Mouse (Mus musculus) stomach, embryonic 16.5 days (tissue): Measurements from ENCODE around the gene 1700001K19Rik. TPM values are rescaled to one million over a fixed set of nuclear protein-coding genes. Genes with fewer than 3 reads are reported as not detected.
A peak's percentile ranks its signal among the peaks of the same experiment; 100 is the strongest.

Experiments
- ATAC-seq: fragments of 200-750 bp; cut with Nextera tagmentation; 2 replicates; pipeline ENCODE4 v1.8.0; 2017; ENCODE audit warnings: moderate number of reproducible peaks, moderate TSS enrichment; ENCODE audit not compliant: insufficient read depth, low FRiP score
- H3K27ac ChIP-seq: fragments of 300-500 bp; sonication (generic); 2 replicates; pipeline ENCODE4 v1.5.1; 2014; ENCODE audit warnings: low read length
- H3K27me3 ChIP-seq: fragments of 300-500 bp; sonication (generic); 2 replicates; pipeline ENCODE4 v1.6.1; 2014; ENCODE audit warnings: low read length, control low read depth, mixed read lengths; ENCODE audit not compliant: control insufficient read depth, insufficient read depth
- H3K36me3 ChIP-seq: fragments of 300-500 bp; sonication (generic); 2 replicates; pipeline ENCODE4 v1.6.1; 2014; ENCODE audit warnings: low read length; ENCODE audit not compliant: control insufficient read depth, insufficient read depth
- H3K4me1 ChIP-seq: fragments of 300-500 bp; sonication (generic); 2 replicates; pipeline ENCODE4 v1.6.1; 2014; ENCODE audit warnings: low read length, control low read depth, mixed read lengths; ENCODE audit not compliant: control insufficient read depth, insufficient read depth
- H3K4me2 ChIP-seq: fragments of 300-500 bp; sonication (generic); 2 replicates; pipeline ENCODE4 v1.6.1; 2014; ENCODE audit warnings: low read depth, low read length, mixed read lengths
- H3K4me3 ChIP-seq: fragments of 300-500 bp; sonication (generic); replicated peaks from 2 replicates; pipeline ENCODE4 v1.5.1; 2014; ENCODE audit warnings: mild to moderate bottlenecking, low read length
- H3K9ac ChIP-seq: fragments of 300-500 bp; sonication (generic); 2 replicates; pipeline ENCODE4 v1.6.1; 2014; ENCODE audit warnings: low read length
- H3K9me3 ChIP-seq: fragments of 300-500 bp; sonication (generic); replicated peaks from 2 replicates; pipeline ENCODE4 v1.6.1; 2016; ENCODE audit warnings: low read length, control low read depth; ENCODE audit not compliant: control insufficient read depth
- WGBS: fragments of 180-500 bp; shearing (Covaris S2); extraction: QIAGEN DNeasy Blood & Tissue Kit; methylation state at CpG from one replicate; pipeline ENCODE4 v1.1.7; 2014; 5-methylcytosine and 5-hydroxymethylcytosine counted together
- polyA plus RNA-seq: library from polyadenylated mRNA; unstranded; fragments of >200 nt; fragmentation: Nextera tagmentation; extraction: Ambion mirVana; gene quantifications from 2 replicates; pipeline ENCODE4 v1.2.1, GENCODE M21; 2015

1700001K19Rik gene
- polyA plus RNA-seq, 1 experiment from 2014 or later: not detected

- Histone ChIP-seq H3K4me2 (peak overlapping the region; percentile 22; the same call in 1 of the 2 replicates), H3K9me3 (no peaks in the 10 kb centered on the region), H3K36me3 (peaks cover 13% of the 10 kb centered on the region; the same call in 1 of the 2 replicates), H3K9ac (no peak overlapping the region; the same call in 1 of the 2 replicates), H3K27me3 (no peaks in the 10 kb centered on the region), H3K4me1 (peaks cover 9% of the 10 kb centered on the region), H3K27ac (peak overlapping the region; percentile 83), H3K4me3 (no peak overlapping the region)
- ATAC-seq: peak; percentile 93
- WGBS: 49% methylated on average over 12 of the region's 12 CpGs
Measured at GRCm38 (mm10) chr12:110687894-110688734, 5.7 kb upstream of the 1700001K19Rik start.

DNA sequence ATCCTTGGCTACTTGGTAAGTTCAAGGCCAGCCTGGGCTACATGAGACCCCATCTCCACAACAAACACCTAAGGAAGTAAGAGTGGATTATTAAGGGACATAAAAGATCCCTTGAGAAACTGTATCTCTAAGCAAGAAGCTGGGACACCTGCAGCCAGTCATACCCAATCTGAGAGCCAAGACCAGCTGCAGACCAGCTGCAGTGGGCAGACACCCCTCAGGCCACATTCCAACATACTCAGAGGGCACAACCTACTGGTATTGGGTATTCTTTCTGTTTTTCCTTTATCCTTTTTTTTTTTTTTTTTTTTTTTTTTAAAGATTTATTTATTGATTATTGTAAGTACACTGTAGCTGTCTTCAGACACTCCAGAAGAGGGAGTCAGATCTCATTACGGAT, 1.2 kb upstream of the 1700001K19Rik start:
- Histone ChIP-seq H3K4me2 (no peak overlapping the region), H3K27me3 (no peaks in the 10 kb centered on the region), H3K36me3 (no peaks in the 10 kb centered on the region), H3K27ac (no peak overlapping the region), H3K9me3 (no peaks in the 10 kb centered on the region), H3K4me3 (no peak overlapping the region), H3K9ac (no peak overlapping the region), H3K4me1 (peaks cover 12% of the 10 kb centered on the region)
- ATAC-seq: no peak
- WGBS: no CpG with 5 or more reads among the region's 1 CpGs

DNA sequence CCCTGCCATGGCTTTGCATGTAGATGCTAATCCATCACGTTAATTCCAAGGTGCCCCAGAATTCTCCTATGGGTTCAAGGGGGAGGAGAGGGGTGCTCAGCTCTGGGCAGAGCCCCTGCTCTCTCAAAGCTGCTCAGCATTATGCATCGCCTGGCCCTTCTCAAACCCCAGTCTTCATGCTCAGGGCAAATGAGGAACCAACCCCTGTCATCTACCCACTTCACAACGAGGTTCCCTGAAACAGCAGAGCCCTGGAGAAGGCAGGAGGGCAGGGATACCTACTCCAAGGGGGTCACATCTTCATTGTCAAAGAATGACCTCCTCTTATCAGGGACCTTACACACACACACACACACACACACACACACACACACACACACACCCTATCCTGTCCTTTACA, 541 bp downstream of the 1700001K19Rik start:
- Histone ChIP-seq H3K4me3 (no peak overlapping the region), H3K4me1 (peaks cover 4% of the 10 kb centered on the region), H3K27ac (no peak overlapping the region), H3K4me2 (no peak overlapping the region), H3K27me3 (no peaks in the 10 kb centered on the region), H3K36me3 (no peaks in the 10 kb centered on the region), H3K9me3 (no peaks in the 10 kb centered on the region), H3K9ac (no peak overlapping the region)
- ATAC-seq: no peak
- 66% methylated on average over 3 of the region's 3 CpGs for WGBS

DNA sequence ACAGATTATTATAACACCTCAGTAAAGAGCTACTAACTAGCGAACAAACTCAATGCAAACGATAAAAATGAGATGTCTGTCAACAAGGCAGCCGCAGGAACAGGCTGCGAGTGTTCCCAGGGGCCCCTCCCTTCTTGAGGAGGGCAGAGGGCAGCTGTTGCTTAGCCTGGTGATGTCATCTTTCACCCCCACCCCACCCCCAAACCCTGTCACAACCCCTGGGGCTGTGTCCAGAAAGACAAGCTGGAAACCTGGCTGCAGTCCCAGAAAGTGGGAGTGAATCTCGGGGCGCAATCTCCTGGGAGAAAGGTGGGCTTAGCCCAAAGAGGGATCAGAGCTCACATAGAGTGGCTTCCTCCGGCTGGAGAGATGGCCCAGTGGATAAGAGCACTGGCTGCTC, 1.2 kb downstream of the 1700001K19Rik start:
- H3K36me3 ChIP-seq: no peaks in the 10 kb centered on the region
- H3K9me3 ChIP-seq: no peaks in the 10 kb centered on the region
- no peak overlapping the region for H3K4me3 ChIP-seq
- no peaks in the 10 kb centered on the region for H3K27me3 ChIP-seq
- no peak overlapping the region for H3K9ac ChIP-seq
- H3K4me1 ChIP-seq: peaks cover 4% of the 10 kb centered on the region
- H3K4me2 ChIP-seq: no peak overlapping the region
- H3K27ac ChIP-seq: no peak overlapping the region
- WGBS: 27% methylated on average over 7 of the region's 7 CpGs
- ATAC-seq: peak; percentile 57

- ATAC-seq: no peak
- no peak overlapping the region for H3K27ac ChIP-seq
- H3K4me3 ChIP-seq: no peak overlapping the region
- peaks cover 3% of the 10 kb centered on the region; the same call in 1 of the 2 replicates for H3K36me3 ChIP-seq
- no peaks in the 10 kb centered on the region for H3K4me1 ChIP-seq
- no peaks in the 10 kb centered on the region for H3K27me3 ChIP-seq
- 53% methylated on average over 5 of the region's 5 CpGs for WGBS
- H3K9ac ChIP-seq: no peak overlapping the region
- H3K4me2 ChIP-seq: no peak overlapping the region
- no peaks in the 10 kb centered on the region for H3K9me3 ChIP-seq
Measured at GRCm38 (mm10) chr12:110674243-110674642, 8.2 kb downstream of the 1700001K19Rik start.

- H3K4me3 ChIP-seq: no peak overlapping the region
- no peak overlapping the region for H3K4me2 ChIP-seq
- H3K4me1 ChIP-seq: no peaks in the 10 kb centered on the region
- H3K36me3 ChIP-seq: peaks cover 34% of the 10 kb centered on the region
- H3K9me3 ChIP-seq: no peaks in the 10 kb centered on the region
- peak; percentile 23; the same call in 1 of the 2 replicates for ATAC-seq
- H3K9ac ChIP-seq: no peak overlapping the region
- H3K27ac ChIP-seq: no peak overlapping the region
- no peaks in the 10 kb centered on the region for H3K27me3 ChIP-seq
- WGBS: 87% methylated on average over 13 of the region's 13 CpGs
Measured at GRCm38 (mm10) chr12:110667466-110668077, 14.8 kb downstream of the 1700001K19Rik start.

DNA sequence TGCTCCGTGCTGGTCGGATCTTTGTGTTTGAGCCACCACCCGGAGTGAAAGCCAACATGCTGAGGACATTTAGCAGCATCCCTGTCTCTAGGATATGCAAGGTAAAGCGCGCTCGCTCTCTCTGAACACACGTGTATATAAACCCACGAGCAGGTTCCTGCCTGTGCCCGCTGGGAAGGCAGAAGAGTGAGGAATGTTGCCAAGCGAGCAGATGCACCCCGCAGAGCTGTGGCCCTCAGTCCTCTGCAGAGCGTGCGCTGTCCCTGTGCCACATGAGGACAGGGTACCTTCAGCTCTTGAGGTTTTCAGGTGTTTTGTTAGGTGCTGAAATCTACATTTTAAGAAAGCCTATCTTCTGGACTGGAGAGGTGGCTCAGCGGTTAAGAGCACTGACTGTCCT, 20.7 kb downstream of the 1700001K19Rik start:
- no peaks in the 10 kb centered on the region for H3K27me3 ChIP-seq
- H3K4me3 ChIP-seq: no peak overlapping the region
- no peaks in the 10 kb centered on the region for H3K9me3 ChIP-seq
- no peaks in the 10 kb centered on the region for H3K4me1 ChIP-seq
- no peak for ATAC-seq
- H3K36me3 ChIP-seq: peaks cover 67% of the 10 kb centered on the region
- no peak overlapping the region for H3K4me2 ChIP-seq
- no peak overlapping the region for H3K9ac ChIP-seq
- 93% methylated on average over 14 of the region's 14 CpGs for WGBS
- H3K27ac ChIP-seq: no peak overlapping the region

GRCm38 (mm10) chr12:110651464-110651863, 31.0 kb downstream of the 1700001K19Rik start:
- Histone ChIP-seq H3K4me3 (no peak overlapping the region), H3K4me1 (no peaks in the 10 kb centered on the region), H3K27me3 (no peaks in the 10 kb centered on the region), H3K9ac (no peak overlapping the region), H3K4me2 (no peak overlapping the region), H3K36me3 (peaks cover 76% of the 10 kb centered on the region), H3K27ac (no peak overlapping the region), H3K9me3 (no peaks in the 10 kb centered on the region)
- no peak for ATAC-seq
- 95% methylated on average over 17 of the region's 17 CpGs for WGBS

GRCm38 (mm10) chr12:110650241-110650641, 32.2 kb downstream of the 1700001K19Rik start:
- no peak for ATAC-seq

More at GRCm38 (mm10) chr12:110650241-110650641, 32.2 kb downstream of the 1700001K19Rik start:
- peaks cover 66% of the 10 kb centered on the region for H3K36me3 ChIP-seq
- no peak overlapping the region for H3K4me3 ChIP-seq
- no peaks in the 10 kb centered on the region for H3K9me3 ChIP-seq
- no peak overlapping the region for H3K9ac ChIP-seq
- no peaks in the 10 kb centered on the region for H3K4me1 ChIP-seq
- 71% methylated on average over 8 of the region's 8 CpGs for WGBS
- no peak overlapping the region for H3K4me2 ChIP-seq
- no peak overlapping the region for H3K27ac ChIP-seq
- no peaks in the 10 kb centered on the region for H3K27me3 ChIP-seq
